Mouse (Mus musculus) lung, postnatal 14 days (tissue): ENCODE data around the gene Ms4a4d.
A peak's percentile ranks its signal among the peaks of the same experiment; 100 is the strongest.
"Not testable (repeated sequence)": the region's sequence is repeated elsewhere in the genome, so short reads cannot be mapped to it uniquely, and the experiment has no call there.

Experiments used
- DNase-seq: peaks from one replicate; pipeline ENCODE4 v3.0.0; 2021

Ms4a4d gene

GRCm38 (mm10) chr19:11536593-11536992 lies at the start of gene Ms4a4d:
Gene Ms4a4d, plus strand, starts transcription at chr19:11536801.
- DNase-seq, result peak; percentile 58

GRCm38 (mm10) chr19:11491406-11492189 lies 45.0 kb upstream of the Ms4a4d start:
- DNase-seq, result no peak

DNA sequence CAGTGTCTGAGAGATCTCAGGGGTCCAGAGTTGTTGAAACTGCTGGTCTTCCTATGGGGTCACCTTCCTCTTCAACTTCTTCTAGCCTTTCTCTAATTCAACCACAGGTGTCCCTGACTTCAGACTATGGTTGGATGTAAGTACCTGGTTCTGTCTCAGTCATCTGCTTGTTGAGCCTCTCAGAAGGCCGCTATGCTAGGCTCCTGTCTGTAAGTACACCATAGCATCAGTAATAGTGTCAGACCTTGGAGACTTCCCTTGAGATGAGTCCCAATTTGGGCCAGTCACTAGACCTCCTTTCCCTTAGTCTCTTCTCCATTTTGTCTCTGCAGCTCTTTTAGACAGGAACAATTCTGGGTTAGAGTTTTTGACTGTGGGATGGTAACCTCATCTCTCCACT lies 43.9 kb upstream of the Ms4a4d start:
- DNase-seq, result no peak

GRCm38 (mm10) chr19:11494519-11494918 lies 42.1 kb upstream of the Ms4a4d start:
- no peak for DNase-seq

DNA sequence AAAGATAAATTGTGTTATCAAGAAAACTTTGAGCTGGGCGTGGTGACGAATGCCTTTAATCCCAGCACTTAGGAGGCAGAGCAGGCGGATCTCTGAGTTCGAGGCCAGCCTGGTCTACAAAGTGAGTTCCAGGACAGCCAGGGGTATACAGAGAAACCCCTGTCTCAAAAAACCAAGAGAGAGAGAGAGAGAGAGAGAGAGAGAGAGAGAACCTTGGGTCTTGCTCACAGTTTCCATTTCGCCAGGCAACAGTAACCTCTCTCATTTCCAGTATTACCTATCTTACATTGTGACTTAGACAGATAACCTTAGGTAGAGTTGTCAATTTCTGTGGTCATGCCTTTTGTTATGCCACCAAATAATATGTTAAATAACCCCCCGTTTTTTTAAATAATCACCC lies 40.2 kb upstream of the Ms4a4d start:
- DNase-seq, result no peak

DNA sequence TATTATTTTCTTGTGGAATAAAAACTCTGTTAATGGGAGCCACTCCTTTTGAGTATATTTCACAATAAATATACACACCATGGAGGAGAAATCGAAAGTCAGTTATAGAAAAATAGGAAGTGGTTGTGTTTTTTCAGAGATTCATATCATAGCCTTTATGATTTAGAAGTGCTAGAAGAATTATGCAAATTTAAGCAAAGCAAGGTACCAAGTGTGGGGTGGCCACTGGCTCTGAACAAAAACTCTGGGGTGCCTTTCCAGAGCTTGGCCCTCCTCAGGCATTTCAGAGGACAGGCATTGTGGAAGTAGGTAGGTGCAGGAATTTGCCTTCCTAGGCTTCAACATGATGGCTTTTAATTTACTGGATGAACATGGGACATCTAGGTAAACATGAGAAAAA lies 39.3 kb upstream of the Ms4a4d start:
- not testable (repeated sequence) for DNase-seq

GRCm38 (mm10) chr19:11500796-11501195 lies 35.8 kb upstream of the Ms4a4d start:
- DNase-seq, result no peak

- DNase-seq, result no peak
Measured at GRCm38 (mm10) chr19:11501326-11501725, 35.3 kb upstream of the Ms4a4d start.

- no peak for DNase-seq
Measured at GRCm38 (mm10) chr19:11504857-11505256, 31.7 kb upstream of the Ms4a4d start.

DNA sequence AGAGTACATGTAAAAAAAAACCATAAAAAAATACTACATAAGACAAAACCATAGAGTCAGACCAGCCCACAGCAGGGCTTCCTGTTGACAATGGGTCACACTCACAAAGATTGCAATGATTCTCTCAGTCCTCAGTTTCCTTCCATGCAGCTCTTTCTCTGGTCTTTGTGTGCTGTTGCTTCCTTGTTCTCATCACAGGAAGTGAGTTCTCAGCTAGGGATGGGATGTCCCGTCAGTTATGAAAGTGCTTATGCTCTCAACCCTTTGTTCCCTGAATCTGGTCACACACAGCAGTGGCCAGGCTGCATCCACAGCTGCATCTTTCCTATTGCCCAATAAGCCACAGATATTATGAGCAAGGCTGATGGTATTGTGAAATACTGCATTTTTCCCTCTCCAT lies 23.1 kb upstream of the Ms4a4d start:
- no peak for DNase-seq

DNA sequence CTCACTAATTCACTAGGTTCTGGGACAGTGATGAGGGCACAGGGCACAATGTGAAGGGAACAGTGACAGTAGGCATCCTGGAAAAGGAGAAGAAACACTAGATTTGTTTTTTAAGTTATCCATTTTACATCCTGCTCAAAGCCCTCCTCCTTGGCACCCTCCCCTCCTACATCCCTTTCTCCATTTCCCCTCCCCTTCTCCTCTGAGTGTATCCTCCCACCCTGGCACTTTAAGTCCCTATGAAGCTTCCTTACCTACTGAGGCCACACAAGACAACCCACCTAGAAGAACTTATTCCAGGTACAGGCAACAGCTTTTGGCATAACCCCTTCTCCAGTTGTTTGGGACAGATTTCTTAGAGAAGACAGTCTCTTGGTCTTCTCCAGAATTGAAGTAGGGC lies 20.4 kb upstream of the Ms4a4d start, which contains the start of gene Ms4a6b:
Ms4a6b (plus strand) TSS at position 267 of the 400 bp plus-strand sequence.
- no peak for DNase-seq

GRCm38 (mm10) chr19:11516845-11517244 lies 19.8 kb upstream of the Ms4a4d start:
- no peak for DNase-seq

DNA sequence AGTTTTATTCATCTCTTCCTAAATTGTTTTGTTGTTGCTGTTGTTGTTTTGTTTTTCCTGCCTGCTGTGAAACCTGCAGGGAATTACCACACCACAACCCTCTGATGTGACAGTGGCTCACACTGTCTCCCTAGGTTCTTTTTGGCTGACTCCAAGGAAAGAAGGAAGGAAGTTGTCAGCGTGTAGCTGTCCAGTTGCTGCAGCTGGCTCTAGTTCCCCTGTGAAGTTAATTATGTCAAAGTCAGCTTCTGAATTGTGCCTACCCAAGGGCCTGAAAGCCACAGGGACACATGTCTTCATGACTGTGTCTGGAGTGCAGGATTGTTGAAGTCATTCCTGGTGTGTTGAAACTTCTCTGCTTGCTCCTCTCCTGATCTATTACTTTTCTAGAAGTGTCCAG lies 19.2 kb upstream of the Ms4a4d start:
- DNase-seq, result not testable (repeated sequence)

- DNase-seq, result not testable (repeated sequence)
Measured at GRCm38 (mm10) chr19:11518356-11518755, 18.2 kb upstream of the Ms4a4d start.

DNA sequence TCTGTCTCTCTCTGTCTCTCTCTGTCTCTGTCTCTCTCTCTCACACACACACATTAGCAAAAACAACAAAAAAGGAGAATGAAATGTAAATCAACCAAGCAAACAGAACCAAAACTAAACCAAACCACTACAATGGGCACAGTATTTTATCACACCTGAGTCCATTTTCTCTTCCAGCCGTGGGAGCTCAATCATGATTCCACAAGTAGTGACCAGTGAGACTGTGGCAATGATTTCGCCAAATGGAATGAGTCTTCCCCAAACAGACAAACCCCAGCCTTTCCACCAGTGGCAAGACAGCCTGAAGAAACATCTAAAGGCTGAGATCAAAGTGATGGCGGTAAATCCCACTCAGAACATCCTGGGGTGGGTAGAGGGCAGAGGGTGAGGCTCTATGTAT lies 16.5 kb upstream of the Ms4a4d start:
- no peak for DNase-seq

GRCm38 (mm10) chr19:11533421-11533820 lies 3.2 kb upstream of the Ms4a4d start:
- no peak for DNase-seq

DNA sequence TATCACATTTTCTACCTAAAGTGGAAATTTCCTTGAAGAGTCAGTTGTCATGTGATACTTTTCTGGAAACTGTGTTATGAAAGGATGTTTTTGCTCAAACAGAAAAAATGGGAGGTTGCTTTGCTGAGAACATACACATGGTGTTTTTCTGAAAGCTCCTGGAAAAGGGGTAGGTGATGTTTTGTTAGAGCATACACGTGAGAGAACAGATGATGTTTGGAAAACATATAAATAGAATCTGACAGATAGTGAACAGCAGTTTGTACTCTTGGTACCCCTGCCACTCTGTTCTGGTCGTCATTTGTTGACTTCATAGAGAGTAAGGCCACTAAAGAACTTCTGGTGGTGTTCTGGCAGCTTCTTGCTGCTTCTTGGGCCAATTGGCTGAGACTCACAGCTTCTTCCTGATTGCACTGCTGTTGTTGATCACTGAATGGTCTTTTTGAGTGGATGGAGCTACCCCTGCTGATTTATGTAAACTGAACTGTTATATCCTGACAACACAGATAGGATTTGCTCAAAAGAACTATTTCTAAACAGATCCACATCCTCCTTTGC lies 2.6 kb upstream of the Ms4a4d start:
- DNase-seq, result peak; percentile 26

DNA sequence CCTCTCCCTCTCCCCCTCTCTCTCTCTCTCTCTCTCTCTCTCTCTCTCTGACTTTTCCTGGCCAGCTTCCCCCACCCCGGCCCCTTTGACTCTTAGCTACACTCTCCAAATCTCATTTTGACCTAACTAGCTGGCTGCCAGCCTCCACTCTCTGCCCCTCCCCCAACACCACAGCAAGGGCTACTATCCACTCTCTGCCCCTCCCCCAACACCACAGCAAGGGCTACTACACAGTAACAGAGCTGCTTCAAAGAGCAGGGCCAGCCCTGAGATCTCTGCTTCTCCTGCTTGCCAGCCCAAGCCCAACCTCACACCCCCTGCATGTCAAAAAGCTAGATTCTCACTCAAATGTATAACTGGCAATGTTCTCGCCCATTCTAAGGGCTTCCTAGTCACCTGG lies 735 bp downstream of the Ms4a4d start:
- DNase-seq, result peak; percentile 33

DNA sequence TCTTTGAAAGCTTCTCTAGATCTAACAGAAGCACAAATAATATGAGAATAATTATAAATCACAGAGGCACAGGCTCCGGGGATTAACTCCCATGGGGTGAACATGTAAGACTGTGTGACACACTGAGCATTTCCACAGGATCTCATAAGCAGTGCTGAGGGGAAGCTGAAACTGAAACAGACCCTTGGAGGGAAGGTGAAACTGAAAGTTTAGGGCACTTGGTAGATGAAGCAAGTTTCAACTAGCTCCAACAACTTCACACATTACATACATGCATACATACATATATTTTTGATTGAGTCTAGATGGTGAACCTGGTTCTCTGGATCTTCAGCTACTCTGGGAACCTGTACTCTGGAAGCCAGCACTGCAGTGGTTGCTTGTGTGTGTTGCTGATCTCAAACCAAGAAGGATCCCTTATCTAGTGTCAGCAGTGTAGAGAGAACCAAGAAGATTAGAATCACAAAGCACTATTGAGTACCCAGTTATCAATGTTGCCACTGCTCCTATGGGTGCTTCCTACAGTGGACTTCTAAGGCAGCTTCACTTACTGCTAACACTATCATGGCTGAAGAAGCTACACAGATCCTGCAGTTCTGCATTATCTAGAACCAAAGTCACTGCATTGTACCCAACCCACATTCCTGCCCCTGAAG lies 3.7 kb downstream of the Ms4a4d start:
- DNase-seq, result not testable (repeated sequence)

DNA sequence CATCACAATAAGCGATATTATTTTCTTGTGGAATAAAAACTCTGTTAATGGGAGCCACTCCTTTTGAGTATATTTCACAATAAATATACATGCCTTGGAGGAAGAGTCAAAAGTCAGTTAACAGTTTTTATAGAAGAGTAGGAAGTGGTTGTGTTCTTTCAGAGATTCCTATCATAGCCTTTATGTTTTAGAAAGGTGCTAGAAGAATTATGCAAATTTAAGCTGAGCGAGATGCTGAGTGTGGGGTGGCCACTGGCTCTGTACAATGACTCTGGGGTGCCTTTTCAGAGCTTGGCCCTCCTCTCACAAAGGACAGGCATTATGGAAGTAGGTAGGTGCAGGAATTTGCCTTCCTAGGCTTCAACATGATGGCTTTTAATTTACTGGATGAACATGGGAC lies 7.8 kb downstream of the Ms4a4d start:
- DNase-seq, result not testable (repeated sequence)

DNA sequence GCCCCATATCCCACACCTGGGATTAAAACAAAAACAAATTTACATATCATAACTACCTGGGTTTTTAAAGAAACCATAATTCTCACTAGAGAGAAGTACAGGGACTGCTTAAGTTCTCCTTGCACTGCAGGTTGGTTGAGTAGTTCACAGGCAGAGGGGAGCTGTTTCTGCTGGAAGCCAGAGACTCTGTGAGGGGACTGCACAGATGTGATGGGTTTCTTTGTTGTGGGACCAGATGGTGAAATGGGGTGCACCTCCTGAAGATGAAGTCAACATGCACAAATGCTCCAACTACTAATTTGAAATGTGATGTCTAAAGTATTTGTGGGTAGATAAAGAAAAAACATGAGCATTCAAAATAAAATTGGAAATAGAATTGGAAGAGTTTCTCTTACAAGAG lies 11.3 kb downstream of the Ms4a4d start:
- DNase-seq, result no peak

DNA sequence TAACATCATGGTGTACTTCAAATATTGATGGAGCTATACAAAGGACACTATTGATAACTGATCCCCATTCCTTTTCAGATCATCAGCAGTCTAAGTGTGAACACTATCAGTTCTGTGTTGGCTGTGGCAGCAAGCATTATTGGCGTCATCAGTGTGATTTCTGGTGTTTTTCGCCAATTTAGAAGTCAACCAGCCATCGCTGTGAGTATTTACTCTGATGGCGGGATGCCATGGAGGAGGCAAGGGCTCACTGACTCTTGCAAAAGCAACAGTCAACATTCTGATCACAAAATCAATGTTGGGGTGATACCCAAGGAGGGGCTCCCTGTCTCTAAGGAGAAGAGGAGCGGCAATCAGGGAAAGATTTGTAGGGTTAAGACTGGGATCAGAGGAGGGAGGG lies 18.1 kb downstream of the Ms4a4d start:
- DNase-seq, result no peak

DNA sequence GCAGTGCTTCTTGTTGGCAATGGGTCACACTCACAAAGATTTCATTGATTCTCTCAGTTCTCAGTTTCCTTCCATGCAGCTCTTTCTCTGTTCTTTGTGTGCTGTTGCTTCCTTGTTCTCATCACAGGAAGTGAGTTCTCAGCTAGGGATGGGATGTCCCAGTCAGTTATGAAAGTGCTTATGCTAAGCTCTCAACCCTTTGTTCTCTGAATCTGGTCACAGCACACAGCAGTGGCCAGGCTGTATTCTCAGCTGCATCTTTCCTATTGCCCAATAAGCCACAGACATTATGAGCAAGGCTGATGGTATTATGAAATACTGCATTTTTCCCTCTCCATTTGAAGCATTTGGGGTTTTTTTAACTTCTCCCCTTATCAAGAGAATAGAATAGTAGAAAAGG lies 23.0 kb downstream of the Ms4a4d start:
- DNase-seq, result not testable (repeated sequence)

GRCm38 (mm10) chr19:11574965-11575364 lies 38.4 kb downstream of the Ms4a4d start:
- DNase-seq, result no peak
